Mouse (Mus musculus): Measurements from ENCODE around the gene Gsdma.
"Not testable (repeated sequence)": the region's sequence is repeated elsewhere in the genome, so short reads cannot be mapped to it uniquely, and the experiment has no call there.

The Gsdma gene

DNA sequence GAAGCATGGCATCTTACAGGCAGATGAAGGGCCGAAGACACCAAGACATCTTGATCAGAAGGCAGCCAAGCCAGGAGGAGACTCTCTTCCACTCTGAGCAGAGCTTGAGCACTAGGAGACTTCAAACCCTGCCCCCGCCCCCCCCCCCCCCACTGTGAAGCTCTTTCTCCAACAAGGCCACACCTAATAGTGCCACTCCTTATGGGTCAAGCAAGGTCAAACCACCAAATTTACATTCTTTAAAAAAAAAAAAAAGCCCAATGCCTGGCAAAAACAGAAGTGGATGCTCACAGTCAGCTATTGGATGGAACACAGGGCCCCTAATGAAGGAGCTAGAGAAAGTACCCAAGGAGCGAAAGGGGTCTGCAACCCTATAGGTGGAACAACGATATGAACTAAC is 16.4 kb downstream of the Gsdma start:
- in situ Hi-C loops (cut with MseI, MboI) = not testable (repeated sequence)

DNA sequence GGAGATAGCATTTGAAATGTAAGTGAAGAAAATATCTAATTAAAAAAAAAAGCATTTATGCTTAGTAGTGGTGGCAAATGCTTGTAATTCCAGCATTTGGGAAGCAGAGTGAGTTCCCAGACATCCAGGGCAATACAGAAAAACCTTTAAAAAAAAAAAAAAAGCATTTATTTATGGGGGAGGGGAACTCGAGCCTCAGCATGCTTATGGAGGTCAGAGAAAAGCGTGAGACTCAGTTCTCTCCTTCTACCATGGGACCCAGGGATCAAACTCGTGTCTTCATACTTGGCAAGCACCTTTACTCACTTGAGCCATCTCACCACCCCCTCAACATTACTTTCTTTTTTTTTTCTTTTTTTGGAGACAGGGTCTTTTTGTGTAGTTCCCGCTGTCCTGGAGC is 17.0 kb downstream of the Gsdma start:
- in situ Hi-C loops (cut with MseI, MboI) = no loop called here

DNA sequence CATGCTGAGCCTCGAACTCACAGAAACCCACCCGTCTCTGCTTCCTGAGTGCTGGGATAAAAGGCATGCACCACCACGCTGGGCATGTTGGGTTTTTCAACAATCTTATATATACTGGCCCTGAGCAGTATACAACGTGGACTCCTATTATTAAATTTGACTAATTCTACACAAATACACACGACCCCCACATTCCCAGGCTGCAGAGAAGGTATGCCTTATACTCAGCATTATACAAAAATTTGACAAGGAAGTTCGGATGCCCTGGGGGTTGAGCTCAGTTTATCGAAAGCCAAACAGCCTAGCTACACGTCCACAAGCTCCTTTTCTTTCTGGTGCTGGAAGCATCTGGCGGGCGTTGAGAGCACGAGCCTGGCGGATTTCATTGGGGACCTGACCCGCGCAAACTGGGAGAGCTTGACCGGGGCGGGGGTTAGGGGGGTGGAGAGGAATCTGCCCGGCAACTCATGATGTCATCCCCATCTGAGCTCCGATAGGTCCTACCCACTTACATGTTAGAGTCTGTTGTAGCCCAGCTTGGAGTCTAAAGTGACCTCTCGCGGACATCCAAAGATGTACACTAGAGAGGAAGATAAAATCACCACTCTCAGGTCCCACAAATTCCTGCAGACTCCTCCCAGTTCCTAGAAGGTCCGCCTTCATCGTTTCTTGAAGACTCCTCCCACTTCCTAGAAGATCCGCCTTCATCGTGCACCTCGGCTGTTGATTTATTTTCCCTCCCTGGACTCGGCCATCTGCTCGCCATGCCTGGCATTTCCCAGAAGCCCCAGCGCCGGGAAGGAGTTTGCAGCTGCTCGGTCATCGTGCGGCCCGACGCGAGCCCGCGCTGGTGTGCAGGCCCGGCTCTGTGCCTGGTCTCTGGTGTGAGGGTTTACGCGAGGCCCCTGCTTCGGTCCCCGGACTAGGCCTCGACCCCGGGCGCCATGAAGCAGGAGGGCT is 17.9 kb downstream of the Gsdma start, which contains the start of gene Psmd3:
Psmd3 (plus strand) TSS at position 769 of the 960 bp plus-strand sequence.
- in situ Hi-C loops (cut with MseI, MboI) = no loop called here

GRCm38 (mm10) chr11:98682811-98683210 is 18.7 kb downstream of the Gsdma start:
- in situ Hi-C loops (cut with MseI, MboI) = no loop called here

DNA sequence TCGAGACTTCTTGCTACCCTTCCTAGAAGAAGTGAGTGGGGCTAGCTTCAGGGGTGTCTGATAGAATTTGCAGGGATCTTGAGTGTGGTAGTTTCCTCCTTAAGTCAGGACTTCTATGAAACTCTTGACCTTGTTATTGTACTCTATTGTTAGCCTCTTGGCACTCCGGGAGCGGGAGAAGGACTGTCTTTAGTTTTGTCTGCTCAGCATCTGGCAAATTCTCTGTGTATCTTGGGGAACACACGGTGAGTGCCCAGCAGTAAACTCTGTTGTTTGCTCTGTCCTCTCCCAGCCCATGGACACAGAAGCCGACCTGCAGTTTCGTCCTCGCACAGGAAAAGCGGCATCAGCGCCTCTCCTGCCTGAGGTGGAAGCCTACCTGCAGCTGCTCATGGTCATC is 21.5 kb downstream of the Gsdma start:
- in situ Hi-C loops (cut with MseI, MboI) = no loop called here

GRCm38 (mm10) chr11:98686976-98687375 is 22.8 kb downstream of the Gsdma start:
- in situ Hi-C loops (cut with MseI, MboI) = no loop called here

DNA sequence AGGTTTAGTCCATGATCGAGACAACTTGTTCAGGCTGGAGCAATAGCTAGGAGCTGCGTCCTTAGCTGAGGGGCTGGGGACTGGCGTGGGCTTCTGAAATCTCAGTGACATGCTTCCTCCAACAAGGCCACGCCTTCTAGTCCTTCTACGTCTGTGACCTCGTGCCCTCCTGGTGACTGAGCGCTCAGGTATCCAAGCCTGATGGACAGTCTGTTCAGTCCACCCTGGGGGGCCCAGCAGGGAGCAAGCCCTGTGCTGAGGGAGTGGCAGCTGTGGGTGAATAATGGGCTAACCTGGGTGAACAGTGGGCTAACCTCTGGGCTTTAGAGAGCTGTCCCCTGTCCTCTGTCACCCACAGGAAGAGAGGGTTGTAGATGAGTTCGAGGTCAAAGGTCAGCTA is 23.9 kb downstream of the Gsdma start:
- in situ Hi-C loops (cut with MseI, MboI) = no loop called here

DNA sequence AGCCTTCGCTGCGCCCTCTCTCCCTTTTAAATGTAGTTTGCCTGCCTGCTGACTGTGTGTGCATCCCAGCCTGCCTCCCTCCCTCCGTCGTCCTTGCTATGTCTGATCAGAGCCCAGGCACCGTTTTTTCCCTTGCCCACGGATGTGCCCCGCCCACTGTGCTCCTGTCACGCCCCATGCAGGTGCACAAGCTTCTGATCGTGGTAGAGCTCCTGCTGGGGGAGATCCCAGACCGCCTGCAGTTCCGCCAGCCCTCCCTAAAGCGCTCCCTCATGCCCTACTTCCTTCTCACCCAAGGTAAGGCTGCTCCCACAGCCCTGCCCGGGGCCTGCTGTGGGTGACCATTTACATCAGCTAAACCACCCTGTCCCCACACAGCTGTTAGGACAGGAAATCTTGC is 29.1 kb downstream of the Gsdma start:
- in situ Hi-C loops (cut with MseI, MboI) = no loop called here

DNA sequence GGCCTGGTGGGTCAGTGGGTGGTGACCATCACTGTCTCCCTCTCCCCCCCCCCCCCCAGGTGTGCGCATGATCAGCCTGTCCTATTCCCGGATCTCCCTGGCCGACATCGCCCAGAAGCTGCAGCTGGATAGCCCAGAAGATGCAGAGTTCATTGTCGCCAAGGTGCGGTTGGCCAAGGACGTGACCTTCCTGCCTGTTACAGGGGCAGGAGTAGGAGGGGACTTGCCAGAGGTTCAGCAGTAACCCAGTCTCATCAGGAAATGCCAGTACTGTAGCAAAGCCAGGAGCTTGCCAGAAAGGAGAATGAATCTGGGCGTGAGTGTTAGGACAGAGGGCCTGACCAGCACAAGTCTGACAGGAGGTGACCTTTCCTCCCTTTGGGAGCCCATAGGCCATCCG is 29.6 kb downstream of the Gsdma start:
- in situ Hi-C loops (cut with MseI, MboI) = no loop called here

DNA sequence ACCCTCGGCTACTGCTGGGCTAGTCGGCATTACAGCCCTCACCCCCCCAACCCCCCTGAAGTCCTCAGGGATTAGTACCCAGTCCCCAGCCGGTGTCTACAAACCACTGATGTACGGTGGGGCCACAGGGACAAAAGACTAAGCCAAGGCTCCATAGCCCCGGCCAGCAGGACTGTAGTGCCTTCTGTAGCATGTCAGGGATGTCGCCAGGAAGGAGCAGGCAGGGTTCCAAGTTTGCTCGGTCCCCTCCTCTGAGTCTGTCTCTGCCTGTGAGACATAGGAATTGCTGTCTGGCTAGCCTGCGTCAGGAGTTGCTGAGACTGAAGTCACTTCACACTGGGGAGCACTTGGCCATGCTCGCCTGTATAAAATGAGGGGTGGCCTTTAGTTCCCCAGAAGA is 30.1 kb downstream of the Gsdma start:
- in situ Hi-C loops (cut with MseI, MboI) = no loop called here

- in situ Hi-C loops (cut with MseI, MboI) = no loop called here
Measured at GRCm38 (mm10) chr11:98695408-98695807, 31.3 kb downstream of the Gsdma start.

DNA sequence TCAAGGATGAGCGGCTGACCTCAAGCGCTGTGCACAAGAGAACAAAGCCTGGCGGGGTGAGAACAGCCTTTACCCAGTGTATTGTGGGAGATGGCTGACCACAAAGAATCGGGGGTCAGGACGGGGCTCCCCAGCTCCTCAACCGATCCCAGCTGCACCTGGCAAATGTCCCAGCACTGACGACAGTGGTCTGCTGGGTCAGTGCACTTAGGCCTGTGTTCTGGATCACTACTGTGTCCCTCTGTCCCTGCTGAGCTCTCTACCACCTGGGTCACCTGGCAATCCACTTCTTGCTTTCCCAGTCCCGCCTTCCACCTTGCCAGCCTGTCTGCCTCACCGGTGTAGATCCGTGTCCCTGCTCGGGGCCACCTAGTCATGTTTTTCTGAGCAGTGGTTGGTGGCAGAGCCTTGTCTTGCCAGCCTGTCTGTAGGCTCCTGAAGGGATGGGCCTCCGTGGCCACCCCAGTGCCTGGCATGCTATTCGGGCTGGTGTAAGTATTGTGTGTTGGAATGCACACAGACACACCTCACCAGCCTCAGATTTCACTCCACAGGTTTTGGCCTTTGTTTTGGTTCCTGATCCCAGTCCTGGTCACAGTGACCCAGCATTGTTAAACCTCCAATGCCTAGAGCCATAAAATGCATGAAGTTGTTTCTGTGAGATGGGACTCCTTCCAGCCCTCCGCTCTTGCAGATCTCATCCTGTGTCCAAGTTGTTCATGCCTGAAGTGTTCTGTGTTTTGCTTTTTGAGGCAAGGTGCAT is 32.5 kb downstream of the Gsdma start:
- in situ Hi-C loops (cut with MseI, MboI) = no loop called here

DNA sequence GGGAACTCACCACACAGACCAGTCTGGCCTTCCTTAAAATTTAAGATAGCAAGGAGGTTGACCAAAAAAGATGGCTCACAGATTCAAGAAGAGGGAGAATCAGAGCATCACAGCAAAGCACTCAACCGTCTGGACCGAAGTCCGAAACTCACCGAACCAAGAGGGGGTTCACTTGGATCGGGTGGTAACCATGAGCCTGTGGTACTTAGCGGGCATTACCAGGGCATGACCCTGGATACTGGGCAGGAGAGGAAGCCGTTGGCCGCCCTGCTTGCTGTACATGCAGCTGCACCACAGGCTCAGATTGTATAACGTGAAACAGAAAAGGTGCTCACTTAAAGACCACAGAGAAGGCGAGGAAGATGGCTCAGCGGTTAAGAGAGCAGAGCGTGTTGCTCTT is 33.1 kb downstream of the Gsdma start:
- in situ Hi-C loops (cut with MseI, MboI) = no loop called here

GRCm38 (mm10) chr11:98698849-98699640 is 34.9 kb downstream of the Gsdma start:
- in situ Hi-C loops (cut with MseI, MboI) = no loop called here

DNA sequence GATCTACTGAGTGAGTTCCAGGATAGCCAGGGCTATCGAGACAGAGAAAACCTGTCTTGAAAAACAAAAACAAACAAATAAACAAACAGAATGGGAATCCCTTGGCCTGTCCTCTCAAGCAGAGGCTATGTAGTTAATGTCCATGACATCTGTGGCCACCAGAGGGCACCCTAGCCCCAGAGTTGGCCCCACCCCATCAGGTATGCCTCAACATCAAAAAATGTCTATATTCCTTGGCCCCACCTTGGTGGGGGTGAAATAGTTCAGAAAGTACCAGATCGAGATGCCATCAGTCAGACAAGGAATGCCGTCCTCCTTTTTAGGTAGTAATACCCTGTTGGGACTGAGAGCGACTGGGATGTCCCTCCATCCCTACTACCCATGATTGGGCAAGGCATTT is 35.8 kb downstream of the Gsdma start:
- in situ Hi-C loops (cut with MseI, MboI) = loop anchor here in 1 of 2 experiments (5.0 kb wide), 1 partner anchor 87 kb away; no protein-coding TSS in a partner anchor

- in situ Hi-C loops (cut with MseI, MboI) = loop anchor here in 1 of 2 experiments (5.0 kb wide), 1 partner anchor 86 kb away; no protein-coding TSS in a partner anchor
Measured at GRCm38 (mm10) chr11:98701213-98701670, 37.1 kb downstream of the Gsdma start, which contains the start of gene Csf3. Gene Csf3, plus strand, starts transcription at chr11:98701263.

- in situ Hi-C loops (cut with MseI, MboI) = loop anchor here in 1 of 2 experiments (5.0 kb wide), 1 partner anchor 85 kb away; no protein-coding TSS in a partner anchor
Measured at GRCm38 (mm10) chr11:98702323-98702722, 38.2 kb downstream of the Gsdma start.

- in situ Hi-C loops (cut with MseI, MboI) = no loop called here
Measured at GRCm38 (mm10) chr11:98705021-98705420, 40.9 kb downstream of the Gsdma start.

DNA sequence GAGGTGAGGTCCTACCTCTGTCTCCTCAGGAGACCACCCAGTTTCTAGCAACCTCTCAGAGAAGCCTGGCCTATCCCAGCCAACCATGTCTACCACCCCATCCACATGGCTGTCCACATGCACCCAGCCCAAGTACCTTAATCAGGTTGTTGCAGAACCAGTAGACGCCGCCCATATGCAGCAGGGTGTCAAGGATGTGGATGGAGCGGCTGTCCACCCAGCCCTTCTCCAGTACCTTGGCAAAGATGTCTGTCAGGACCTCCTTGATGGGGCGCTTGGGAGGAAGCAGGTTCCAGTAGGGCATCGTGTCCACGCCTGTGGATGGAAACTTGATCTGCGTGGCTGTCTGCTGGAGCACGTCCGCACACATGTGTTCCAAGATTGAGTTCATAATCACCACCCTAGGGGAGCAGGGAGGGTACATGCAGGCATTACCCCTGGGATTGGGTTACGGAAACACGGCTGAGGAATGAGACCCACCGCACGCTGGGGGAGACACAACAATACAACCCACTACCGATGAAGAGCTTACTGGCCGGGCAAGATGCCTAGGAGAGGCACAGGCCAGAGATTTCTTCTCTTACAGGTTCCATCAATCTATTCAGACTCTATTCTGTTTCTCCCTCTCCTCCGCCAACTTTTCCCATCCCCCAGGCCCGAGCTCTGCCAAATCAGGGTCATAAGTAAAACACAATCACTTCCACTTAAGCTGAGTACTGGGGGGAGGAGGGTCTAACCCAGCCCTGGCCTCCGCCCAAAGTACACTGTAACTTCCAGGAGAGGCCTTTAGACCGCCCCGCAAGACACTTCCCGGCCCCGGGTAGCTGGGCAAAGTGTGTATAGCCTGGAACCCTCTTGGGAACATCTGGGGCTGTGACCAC is 43.5 kb downstream of the Gsdma start:
- in situ Hi-C loops (cut with MseI, MboI) = no loop called here

DNA sequence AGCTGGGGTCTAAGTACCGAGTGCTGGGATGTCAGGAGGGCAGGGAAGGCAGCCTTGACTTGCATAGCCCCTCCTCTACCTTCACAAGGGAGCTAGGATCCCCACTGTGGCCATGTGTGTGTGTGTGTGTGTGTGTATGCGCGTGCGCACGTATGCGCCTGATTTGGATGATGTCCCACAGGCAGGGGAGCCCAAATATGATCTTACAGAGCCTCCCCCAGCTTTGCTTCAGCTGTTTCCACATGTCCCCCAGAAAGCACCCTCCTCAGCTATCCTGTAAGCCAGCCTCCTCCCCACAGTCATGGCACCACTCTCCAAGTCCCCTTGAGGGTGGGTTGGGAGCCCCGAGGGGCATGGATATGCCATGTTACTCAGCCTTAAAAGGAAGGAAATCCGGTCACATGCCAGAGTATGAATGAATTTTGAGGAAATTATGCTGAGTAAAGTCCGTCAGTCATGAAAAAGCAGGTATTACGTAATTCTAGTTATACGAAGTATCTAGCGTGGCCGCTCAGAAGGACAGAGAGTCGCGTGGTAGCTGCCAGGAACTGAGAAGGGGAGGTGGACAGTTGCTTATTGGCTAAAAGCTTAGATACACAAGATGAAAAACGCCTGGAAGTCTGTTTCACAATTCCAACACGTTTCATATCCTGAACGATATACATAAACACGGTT is 44.3 kb downstream of the Gsdma start:
- in situ Hi-C loops (cut with MseI, MboI) = no loop called here

All from mouse trophoblast stem cell (cell line).